Mouse (Mus musculus) heart, adult 9 months (tissue): ENCODE data around the gene Aldh4a1.

ENCODE experiments used
- DNase-seq, 2 experiments: peaks; one replicate each; pipeline ENCODE4 v3.0.0; 2022; ENCODE audit warnings: low spot score in 2 of 2

The Aldh4a1 gene

GRCm38 (mm10) chr4:139669847-139670246 lies 47.2 kb downstream of the Aldh4a1 start:
- DNase-seq = peak in 1 of 2 experiments; percentile 28

GRCm38 (mm10) chr4:139675696-139676095 lies 53.0 kb downstream of the Aldh4a1 start:
- DNase-seq = no peak

DNA sequence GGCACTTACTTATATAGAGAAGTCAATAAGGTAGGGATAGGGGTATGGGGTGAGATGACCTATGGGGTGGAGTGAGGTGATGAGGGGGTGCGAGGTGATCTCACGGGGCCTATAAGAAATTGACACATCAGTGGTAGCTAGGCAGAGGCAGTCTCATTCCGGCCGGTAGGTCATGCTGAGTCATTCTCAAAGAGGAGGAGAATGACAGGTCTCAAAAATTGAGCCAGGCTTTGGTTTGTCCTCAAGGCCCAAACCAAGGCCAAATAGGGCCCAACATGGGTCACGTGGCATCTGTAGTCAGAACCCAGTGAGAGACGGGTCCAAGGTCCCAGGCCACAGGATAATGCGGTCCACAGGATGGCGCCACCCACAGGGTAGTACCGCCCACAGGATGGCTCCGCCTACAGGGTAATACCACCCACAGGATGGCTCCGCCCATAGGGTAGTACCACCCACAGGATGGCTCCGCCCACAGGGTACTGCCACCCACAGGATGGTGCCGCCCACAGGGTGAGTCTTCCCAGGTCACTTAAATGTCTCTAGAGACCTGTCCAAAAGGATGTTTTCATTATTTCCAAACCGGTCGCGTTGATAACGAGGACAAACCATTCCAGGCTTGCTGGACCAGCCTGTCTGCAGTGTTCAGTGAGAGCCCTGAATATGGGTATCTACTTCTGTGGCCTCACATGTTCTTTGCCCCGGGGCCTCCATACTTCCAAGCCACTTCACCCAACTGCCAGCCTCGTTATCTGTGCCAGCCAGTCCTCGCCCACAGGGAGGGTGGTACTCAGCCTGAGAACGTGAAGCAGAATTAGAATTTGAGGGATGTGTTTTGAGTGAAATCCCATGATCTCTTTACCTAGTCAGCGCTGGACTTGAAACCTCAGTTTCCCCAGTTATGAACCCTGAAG lies 61.3 kb downstream of the Aldh4a1 start:
- DNase-seq = peak in 1 of 2 experiments; percentile 1

- DNase-seq = peak in 1 of 2 experiments; percentile 18
Measured at GRCm38 (mm10) chr4:139684639-139685017, 62.0 kb downstream of the Aldh4a1 start.

GRCm38 (mm10) chr4:139688058-139688457 lies 65.4 kb downstream of the Aldh4a1 start:
- no peak for DNase-seq

DNA sequence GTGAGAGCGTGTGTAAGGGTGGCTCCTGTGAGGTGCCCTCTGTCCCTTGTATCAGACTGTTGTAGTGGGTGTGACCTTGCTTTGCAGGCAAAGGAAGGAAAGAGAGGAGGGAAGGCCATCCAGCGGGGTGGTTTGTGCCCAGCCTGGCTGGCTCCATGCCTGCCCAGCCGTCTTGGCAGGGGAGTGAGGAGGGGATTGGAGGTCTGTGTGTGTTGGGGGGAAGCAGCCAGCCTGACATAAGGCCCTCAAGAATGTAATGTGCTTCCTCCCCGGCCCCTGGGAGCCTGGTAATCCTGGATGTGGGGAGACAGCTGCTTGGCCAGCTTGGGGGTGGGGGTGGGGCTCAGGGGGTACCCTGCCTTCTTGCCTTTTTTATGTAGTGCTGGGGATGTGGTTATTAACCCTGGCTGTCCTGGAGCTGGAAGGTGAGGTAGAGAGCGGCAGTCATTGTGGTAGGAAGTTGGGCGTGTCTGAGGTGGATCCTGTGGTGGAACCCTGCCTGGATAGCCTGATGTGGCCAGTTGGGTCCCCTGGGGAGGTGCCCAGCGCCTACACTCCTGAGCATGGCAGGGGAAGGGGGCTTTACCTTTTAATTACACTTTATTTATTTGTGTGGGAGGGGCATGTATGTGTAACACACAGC lies 67.1 kb downstream of the Aldh4a1 start:
- no peak for DNase-seq

DNA sequence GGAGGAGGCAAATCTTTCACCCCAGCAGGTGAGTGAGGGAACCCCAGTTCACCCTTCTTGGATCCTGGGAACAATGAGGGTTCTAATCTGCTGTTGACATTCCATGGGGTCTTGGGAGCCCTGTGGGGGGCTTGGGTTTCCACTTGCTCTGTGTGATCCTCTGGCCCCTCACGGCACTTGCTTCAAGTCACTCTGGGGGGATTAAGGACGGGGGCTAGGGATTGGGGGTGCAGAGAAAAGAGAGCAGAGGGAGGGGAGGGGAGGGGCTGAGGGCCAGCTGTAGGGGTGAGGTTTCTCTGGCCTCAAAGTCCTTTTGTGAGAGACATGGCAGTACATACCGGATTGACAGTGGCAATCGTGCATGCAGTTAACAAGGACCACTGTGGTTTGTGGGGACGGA lies 70.6 kb downstream of the Aldh4a1 start:
- DNase-seq = no peak

- no peak for DNase-seq
Measured at GRCm38 (mm10) chr4:139697755-139698154, 75.1 kb downstream of the Aldh4a1 start.

GRCm38 (mm10) chr4:139698602-139699001 lies 75.9 kb downstream of the Aldh4a1 start:
- no peak for DNase-seq
